Mouse (Mus musculus) liver, embryonic 12.5 days (tissue): ENCODE measurements around the gene Msantd2. TPM values are rescaled to one million over a fixed set of nuclear protein-coding genes. Genes with fewer than 3 reads are reported as not detected.

Experiments
- ATAC-seq: fragments of 200-750 bp; cut with Nextera tagmentation; 2 replicates; pipeline ENCODE4 v1.8.0; 2017; ENCODE audit warnings: moderate number of reproducible peaks, mild to moderate bottlenecking, moderate library complexity
- H3K27ac ChIP-seq: fragments of 300-500 bp; sonication (generic); 2 replicates; pipeline ENCODE4 v1.5.1; 2016; ENCODE audit warnings: mild to moderate bottlenecking
- H3K27me3 ChIP-seq: fragments of 300-500 bp; sonication (generic); replicated peaks from 2 replicates; pipeline ENCODE4 v1.6.1; 2016; ENCODE audit warnings: mild to moderate bottlenecking, moderate library complexity
- H3K36me3 ChIP-seq: fragments of 300-500 bp; sonication (generic); 2 replicates; pipeline ENCODE4 v1.6.1; 2016; ENCODE audit warnings: mild to moderate bottlenecking, moderate library complexity
- H3K4me1 ChIP-seq: fragments of 300-500 bp; sonication (generic); 2 replicates; pipeline ENCODE4 v1.6.1; 2016
- H3K4me2 ChIP-seq: fragments of 300-500 bp; sonication (generic); 2 replicates; pipeline ENCODE4 v1.6.1; 2016; ENCODE audit warnings: mild to moderate bottlenecking, moderate library complexity
- H3K4me3 ChIP-seq: fragments of 300-500 bp; sonication (generic); 2 replicates; pipeline ENCODE4 v1.5.1; 2016; ENCODE audit warnings: mild to moderate bottlenecking, moderate library complexity
- H3K9ac ChIP-seq: fragments of 300-500 bp; sonication (generic); 2 replicates; pipeline ENCODE4 v1.6.1; 2016; ENCODE audit warnings: mild to moderate bottlenecking, moderate library complexity
- H3K9me3 ChIP-seq: fragments of 300-500 bp; sonication (generic); replicated peaks from 2 replicates; pipeline ENCODE4 v1.6.1; 2016; ENCODE audit warnings: mild to moderate bottlenecking, moderate library complexity
- WGBS: fragments of 180-500 bp; shearing (Covaris S2); methylation state at CpG from one replicate; pipeline ENCODE4 v1.1.7; 2016; ENCODE audit not compliant: insufficient replicate concordance; 5-methylcytosine and 5-hydroxymethylcytosine counted together
- polyA plus RNA-seq: library from polyadenylated mRNA; unstranded; fragments of >200 nt; fragmentation: Nextera tagmentation; extraction: Ambion mirVana; gene quantifications from 2 replicates; pipeline ENCODE4 v1.2.1, GENCODE M21; 2016

The Msantd2 gene
- polyA plus RNA-seq: 11.3 and 11.8 TPM in 2 replicates

GRCm38 (mm10) chr9:37488611-37489396, at the start of gene Msantd2:
Gene Msantd2 (plus strand): TSS chr9:37489319.
- H3K36me3 ChIP-seq: peaks cover 2% of the 10 kb centered on the region; the same call in 1 of the 2 replicates
- WGBS: under 1% methylated on average over 44 of the region's 44 CpGs
- H3K27ac ChIP-seq: peak within 1 kb of the TSS; percentile 91

GRCm38 (mm10) chr9:37452401-37452800, 36.7 kb upstream of the Msantd2 start:
- Histone ChIP-seq H3K4me2 (no peak overlapping the region), H3K9me3 (no peaks in the 10 kb centered on the region), H3K36me3 (no peaks in the 10 kb centered on the region), H3K27ac (no peak overlapping the region), H3K4me1 (no peaks in the 10 kb centered on the region), H3K27me3 (peaks cover 81% of the 10 kb centered on the region), H3K9ac (no peak overlapping the region), H3K4me3 (no peak overlapping the region)
- no peak for ATAC-seq
- 2% methylated on average over 5 of the region's 5 CpGs for WGBS

More at GRCm38 (mm10) chr9:37488611-37489396, at the start of gene Msantd2:
- no peaks in the 10 kb centered on the region for H3K27me3 ChIP-seq
- peaks cover 24% of the 10 kb centered on the region for H3K4me1 ChIP-seq
- peak within 1 kb of the TSS; percentile 98 for H3K4me2 ChIP-seq
- peak within 1 kb of the TSS; percentile 93 for H3K9ac ChIP-seq
- peak; percentile 89 for ATAC-seq
- H3K9me3 ChIP-seq: no peaks in the 10 kb centered on the region
- peak within 1 kb of the TSS; percentile 100 for H3K4me3 ChIP-seq

GRCm38 (mm10) chr9:37453328-37453727, 35.8 kb upstream of the Msantd2 start:
- Histone ChIP-seq H3K9me3 (no peaks in the 10 kb centered on the region), H3K4me1 (no peaks in the 10 kb centered on the region), H3K4me2 (no peak overlapping the region), H3K27me3 (peaks cover 86% of the 10 kb centered on the region), H3K4me3 (no peak overlapping the region), H3K27ac (no peak overlapping the region), H3K36me3 (no peaks in the 10 kb centered on the region), H3K9ac (no peak overlapping the region)
- 38% methylated on average over 4 of the region's 4 CpGs for WGBS
- ATAC-seq: no peak

- no peak for ATAC-seq
- WGBS: 17% methylated on average over 6 of the region's 6 CpGs
- no peak overlapping the region for H3K4me2 ChIP-seq
- H3K27ac ChIP-seq: no peak overlapping the region
- H3K36me3 ChIP-seq: no peaks in the 10 kb centered on the region
- H3K9ac ChIP-seq: no peak overlapping the region
- H3K27me3 ChIP-seq: peaks cover 89% of the 10 kb centered on the region
- H3K4me3 ChIP-seq: no peak overlapping the region
- no peaks in the 10 kb centered on the region for H3K4me1 ChIP-seq
- no peaks in the 10 kb centered on the region for H3K9me3 ChIP-seq
Measured at GRCm38 (mm10) chr9:37454011-37454492, 35.1 kb upstream of the Msantd2 start.

DNA sequence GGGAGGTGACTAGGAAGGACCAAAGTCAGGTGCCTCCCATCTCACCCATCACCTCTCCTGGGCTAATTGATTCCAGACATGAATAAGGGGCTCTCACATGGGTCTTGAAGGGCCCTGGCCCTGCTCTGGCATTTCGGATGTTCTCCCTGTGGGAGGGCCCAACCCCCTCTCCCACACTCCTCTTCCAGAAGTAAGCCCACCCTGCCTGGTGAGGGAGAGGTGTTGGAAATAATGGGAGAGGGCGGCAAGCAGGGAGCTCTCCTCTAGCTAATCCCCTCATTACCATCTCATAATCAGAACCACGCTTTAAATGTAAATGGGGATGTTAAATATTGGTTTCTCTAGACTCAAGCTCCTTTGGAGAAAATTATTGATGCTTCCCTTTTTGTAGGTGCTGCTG, 34.1 kb upstream of the Msantd2 start:
- H3K27ac ChIP-seq: no peak overlapping the region
- 6% methylated on average over 3 of the region's 3 CpGs for WGBS
- H3K4me1 ChIP-seq: peaks cover under 1% of the 10 kb centered on the region; the same call in 1 of the 2 replicates
- no peaks in the 10 kb centered on the region for H3K9me3 ChIP-seq
- H3K4me2 ChIP-seq: no peak overlapping the region
- H3K36me3 ChIP-seq: no peaks in the 10 kb centered on the region
- H3K9ac ChIP-seq: no peak overlapping the region
- peaks cover 97% of the 10 kb centered on the region for H3K27me3 ChIP-seq
- H3K4me3 ChIP-seq: no peak overlapping the region
- ATAC-seq: no peak

DNA sequence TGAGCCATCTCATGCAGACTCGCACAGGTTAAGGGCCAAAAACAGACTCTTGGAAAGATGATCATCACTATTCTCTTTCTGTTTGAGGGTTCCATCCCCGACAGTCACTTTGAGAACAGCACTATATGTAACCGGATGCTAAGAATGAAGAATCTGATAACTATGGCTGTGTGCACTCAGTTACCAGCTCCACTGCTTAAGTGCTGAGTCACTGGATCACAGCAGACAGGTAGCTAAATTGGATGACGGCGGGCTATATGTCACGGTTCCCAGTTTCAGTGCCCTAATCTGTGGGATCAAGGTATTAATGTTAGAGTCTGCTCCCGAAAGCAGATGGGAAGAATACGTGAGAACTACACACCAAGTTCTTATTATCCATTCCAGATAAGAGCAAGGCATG, 33.3 kb upstream of the Msantd2 start:
- H3K9ac ChIP-seq: no peak overlapping the region
- H3K27me3 ChIP-seq: peaks cover 97% of the 10 kb centered on the region
- no peak overlapping the region for H3K27ac ChIP-seq
- no peak for ATAC-seq
- no peaks in the 10 kb centered on the region for H3K36me3 ChIP-seq
- WGBS: 4% methylated on average over 8 of the region's 8 CpGs
- H3K4me2 ChIP-seq: no peak overlapping the region
- no peak overlapping the region for H3K4me3 ChIP-seq
- peaks cover 9% of the 10 kb centered on the region for H3K4me1 ChIP-seq
- H3K9me3 ChIP-seq: no peaks in the 10 kb centered on the region

- no peak overlapping the region for H3K9ac ChIP-seq
- no peak overlapping the region for H3K4me2 ChIP-seq
- no peaks in the 10 kb centered on the region for H3K36me3 ChIP-seq
- peaks cover 99% of the 10 kb centered on the region for H3K27me3 ChIP-seq
- no peak for ATAC-seq
- no peaks in the 10 kb centered on the region for H3K9me3 ChIP-seq
- under 1% methylated on average over 19 of the region's 20 CpGs for WGBS
- H3K4me3 ChIP-seq: no peak overlapping the region; the same call in 1 of the 2 replicates
- no peak overlapping the region for H3K27ac ChIP-seq
- peaks cover 9% of the 10 kb centered on the region for H3K4me1 ChIP-seq
Measured at GRCm38 (mm10) chr9:37456481-37456910, 32.6 kb upstream of the Msantd2 start.

GRCm38 (mm10) chr9:37457151-37457550, 32.0 kb upstream of the Msantd2 start:
- Histone ChIP-seq H3K27ac (no peak overlapping the region), H3K4me2 (no peak overlapping the region), H3K36me3 (no peaks in the 10 kb centered on the region), H3K4me1 (peaks cover 9% of the 10 kb centered on the region), H3K27me3 (peaks cover 99% of the 10 kb centered on the region), H3K9me3 (no peaks in the 10 kb centered on the region), H3K9ac (no peak overlapping the region), H3K4me3 (no peak overlapping the region)
- 56% methylated on average over 1 of the region's 1 CpGs for WGBS
- ATAC-seq: no peak

DNA sequence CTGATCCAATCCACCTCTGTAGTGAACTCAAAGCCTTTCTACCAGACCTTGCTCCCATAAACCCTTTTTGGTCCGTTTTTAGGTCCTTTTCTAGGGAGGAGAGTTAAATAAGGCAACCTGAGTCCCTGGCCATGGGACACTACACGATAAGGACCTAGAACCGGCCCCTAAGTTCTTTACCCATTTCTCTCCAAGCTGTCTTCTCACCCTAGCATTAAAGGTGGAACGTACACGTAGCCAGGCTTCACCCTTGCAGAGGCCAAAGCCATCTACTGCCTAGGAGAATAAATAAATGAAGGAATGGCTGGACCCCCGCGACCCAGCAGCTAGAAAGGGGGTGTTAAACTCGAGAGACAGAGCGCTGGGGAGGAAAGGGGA, 29.5 kb upstream of the Msantd2 start:
- 3% methylated on average over 9 of the region's 9 CpGs for WGBS

DNA sequence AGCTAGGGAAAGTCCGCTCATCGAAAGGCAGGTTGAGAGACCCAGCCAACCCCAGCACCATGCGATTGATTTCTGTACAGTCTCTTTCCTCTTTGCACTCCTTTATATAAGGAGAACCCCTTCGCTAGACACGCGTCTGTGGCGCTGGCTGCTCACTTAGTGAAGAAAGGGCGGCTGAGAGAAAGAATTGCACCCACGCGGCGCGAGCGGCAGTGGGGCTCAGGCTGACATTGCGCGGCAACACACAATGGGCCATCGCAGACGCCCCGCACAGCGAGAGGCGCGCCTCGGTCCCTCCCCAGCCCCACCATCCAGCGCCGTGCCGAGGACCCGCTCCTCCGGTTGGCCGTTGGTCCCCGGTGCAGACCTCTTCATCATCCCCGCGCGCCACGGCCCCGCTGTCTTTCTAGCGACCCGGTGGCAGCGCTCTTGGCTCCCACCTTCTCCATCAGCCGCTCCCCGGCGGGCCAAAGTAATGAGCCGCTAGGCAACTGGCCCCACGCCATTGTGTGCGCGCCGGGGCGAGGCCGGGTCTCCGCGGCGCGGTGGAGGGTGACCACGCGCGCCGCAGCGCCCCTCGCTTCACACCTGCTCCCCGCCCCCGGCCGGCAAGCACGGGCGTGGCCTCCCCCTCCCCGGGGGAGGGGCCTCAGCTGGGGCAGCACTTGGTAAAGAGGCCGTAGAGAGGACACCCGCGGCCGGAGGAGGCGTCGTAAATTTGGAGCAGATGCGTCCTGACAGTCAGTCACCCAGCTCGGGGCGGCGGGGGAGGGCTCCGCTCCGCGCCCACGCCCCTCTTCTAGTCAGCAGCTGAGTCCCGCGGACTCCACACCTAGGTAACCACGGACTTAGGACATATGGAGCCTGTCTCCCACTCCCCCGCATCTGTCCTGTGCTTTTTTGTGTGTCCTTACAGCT, 28.8 kb upstream of the Msantd2 start:
- Histone ChIP-seq H3K27ac (no peak overlapping the region), H3K27me3 (peaks cover 88% of the 10 kb centered on the region), H3K4me1 (peaks cover 9% of the 10 kb centered on the region), H3K36me3 (no peaks in the 10 kb centered on the region), H3K4me3 (peak overlapping the region; percentile 46), H3K9me3 (no peaks in the 10 kb centered on the region), H3K4me2 (peak overlapping the region; percentile 69), H3K9ac (no peak overlapping the region)
- WGBS: under 1% methylated on average over 81 of the region's 81 CpGs
- ATAC-seq: no peak

More for the DNA sequence above, 29.5 kb upstream of the Msantd2 start:
- Histone ChIP-seq H3K4me2 (peak overlapping the region; percentile 69), H3K36me3 (no peaks in the 10 kb centered on the region), H3K9ac (no peak overlapping the region), H3K9me3 (no peaks in the 10 kb centered on the region), H3K4me3 (no peak overlapping the region), H3K27me3 (peaks cover 95% of the 10 kb centered on the region), H3K4me1 (peaks cover 9% of the 10 kb centered on the region), H3K27ac (no peak overlapping the region)
- no peak for ATAC-seq

- Histone ChIP-seq H3K27ac (no peak overlapping the region), H3K9me3 (no peaks in the 10 kb centered on the region), H3K4me2 (peak overlapping the region; percentile 69), H3K36me3 (no peaks in the 10 kb centered on the region), H3K27me3 (peaks cover 82% of the 10 kb centered on the region), H3K4me3 (peak overlapping the region; percentile 46; the same call in 1 of the 2 replicates), H3K9ac (no peak overlapping the region), H3K4me1 (peaks cover 9% of the 10 kb centered on the region)
- no peak for ATAC-seq
- WGBS: 10% methylated on average over 5 of the region's 5 CpGs
Measured at GRCm38 (mm10) chr9:37460961-37461340, 28.2 kb upstream of the Msantd2 start.

- Histone ChIP-seq H3K36me3 (no peaks in the 10 kb centered on the region), H3K4me1 (peaks cover 9% of the 10 kb centered on the region), H3K9me3 (no peaks in the 10 kb centered on the region), H3K27ac (no peak overlapping the region), H3K27me3 (peaks cover 76% of the 10 kb centered on the region), H3K4me2 (no peak overlapping the region), H3K9ac (no peak overlapping the region), H3K4me3 (no peak overlapping the region)
- no peak for ATAC-seq
- 12% methylated on average over 3 of the region's 3 CpGs for WGBS
Measured at GRCm38 (mm10) chr9:37461571-37461970, 27.5 kb upstream of the Msantd2 start.
